Mouse (Mus musculus): ENCODE results near the gene Rad18.

- TF ChIP-seq GATA1 (IDR thresholded peaks at IDR 0.05; ENCODE audit: low read length) = no peak; the same call in 1 of the 2 replicates
- no peak for TF ChIP-seq TAL1 (IDR thresholded peaks at IDR 0.05; ENCODE audit: low read length)
Observed at GRCm38 (mm10) chr6:112684065-112684464, 12.4 kb downstream of the Rad18 start.

All from erythroblast, embryonic 14.5 days (primary cell).